Mouse (Mus musculus): Measurements from ENCODE around the gene Stard7. TPM values are rescaled to one million over a fixed set of nuclear protein-coding genes. Genes with fewer than 3 reads are reported as not detected.

The Stard7 gene
- polyA plus RNA-seq (2014; fragmentation: Nextera tagmentation; extraction: Ambion mirVana): 101 and 103 TPM in 2 replicates

- H3K9me3 ChIP-seq (replicated peaks; ENCODE audit: control insufficient read depth, low read length): no peaks in the 10 kb centered on the region
- no peaks in the 10 kb centered on the region for H3K27me3 ChIP-seq (ENCODE audit: control insufficient read depth, insufficient read depth, low read length)
- ATAC-seq (replicated peaks; ENCODE audit: insufficient number of reproducible peaks, low FRiP score, low TSS enrichment): peak; percentile 99
- peak within 1 kb of the TSS; percentile 80 for H3K4me2 ChIP-seq
- H3K9ac ChIP-seq (ENCODE audit: low read depth, low read length): peak within 1 kb of the TSS; percentile 99
- peak within 1 kb of the TSS; percentile 96 for H3K27ac ChIP-seq (ENCODE audit: low read depth, low read length)
- H3K4me3 ChIP-seq (ENCODE audit: low read depth, low read length): peak within 1 kb of the TSS; percentile 87
- 1% methylated on average over 49 of the region's 49 CpGs for WGBS (ENCODE audit: insufficient replicate concordance)
- H3K36me3 ChIP-seq (ENCODE audit: control insufficient read depth, insufficient read depth, low read length): no peaks in the 10 kb centered on the region
- peaks cover 5% of the 10 kb centered on the region for H3K4me1 ChIP-seq (ENCODE audit: control insufficient read depth, insufficient read depth, low read length)
These were observed at the start of gene Stard7 for GRCm38 (mm10) chr2:127269491-127270299. TSS of gene Stard7 (plus strand) at chr2:127270218.

- ATAC-seq (replicated peaks; ENCODE audit: insufficient number of reproducible peaks, low FRiP score, low TSS enrichment): no peak
- Histone ChIP-seq H3K9ac (ENCODE audit: low read depth, low read length) (no peak overlapping the region), H3K27me3 (ENCODE audit: control insufficient read depth, insufficient read depth, low read length) (no peaks in the 10 kb centered on the region), H3K4me2 (no peak overlapping the region), H3K4me1 (ENCODE audit: control insufficient read depth, insufficient read depth, low read length) (no peaks in the 10 kb centered on the region), H3K9me3 (replicated peaks; ENCODE audit: control insufficient read depth, low read length) (no peaks in the 10 kb centered on the region), H3K27ac (ENCODE audit: low read depth, low read length) (no peak overlapping the region), H3K4me3 (ENCODE audit: low read depth, low read length) (no peak overlapping the region), H3K36me3 (ENCODE audit: control insufficient read depth, insufficient read depth, low read length) (peaks cover 69% of the 10 kb centered on the region)
- WGBS (ENCODE audit: insufficient replicate concordance): 99% methylated on average over 3 of the region's 3 CpGs
These were observed 44.8 kb upstream of the Stard7 start for GRCm38 (mm10) chr2:127225261-127225660.

GRCm38 (mm10) chr2:127237897-127238610 is 32.0 kb upstream of the Stard7 start:
- Histone ChIP-seq H3K9me3 (replicated peaks; ENCODE audit: control insufficient read depth, low read length) (no peaks in the 10 kb centered on the region), H3K27me3 (ENCODE audit: control insufficient read depth, insufficient read depth, low read length) (no peaks in the 10 kb centered on the region), H3K4me1 (ENCODE audit: control insufficient read depth, insufficient read depth, low read length) (no peaks in the 10 kb centered on the region), H3K36me3 (ENCODE audit: control insufficient read depth, insufficient read depth, low read length) (peaks cover 47% of the 10 kb centered on the region), H3K9ac (ENCODE audit: low read depth, low read length) (no peak overlapping the region), H3K27ac (ENCODE audit: low read depth, low read length) (0 out of 2 replicates have a peak overlapping the region, but pooled peaks have one; percentile 3), H3K4me3 (ENCODE audit: low read depth, low read length) (no peak overlapping the region), H3K4me2 (no peak overlapping the region)
- 82% methylated on average over 11 of the region's 11 CpGs for WGBS (ENCODE audit: insufficient replicate concordance)
- no peak for ATAC-seq (replicated peaks; ENCODE audit: insufficient number of reproducible peaks, low FRiP score, low TSS enrichment)

GRCm38 (mm10) chr2:127240065-127240464 is 30.0 kb upstream of the Stard7 start:
- Histone ChIP-seq H3K36me3 (ENCODE audit: control insufficient read depth, insufficient read depth, low read length) (peaks cover 43% of the 10 kb centered on the region), H3K27ac (ENCODE audit: low read depth, low read length) (no peak overlapping the region), H3K9ac (ENCODE audit: low read depth, low read length) (no peak overlapping the region), H3K9me3 (replicated peaks; ENCODE audit: control insufficient read depth, low read length) (no peaks in the 10 kb centered on the region), H3K4me1 (ENCODE audit: control insufficient read depth, insufficient read depth, low read length) (no peaks in the 10 kb centered on the region), H3K4me3 (ENCODE audit: low read depth, low read length) (no peak overlapping the region), H3K27me3 (ENCODE audit: control insufficient read depth, insufficient read depth, low read length) (no peaks in the 10 kb centered on the region), H3K4me2 (no peak overlapping the region)
- ATAC-seq (replicated peaks; ENCODE audit: insufficient number of reproducible peaks, low FRiP score, low TSS enrichment): no peak
- 93% methylated on average over 2 of the region's 2 CpGs for WGBS (ENCODE audit: insufficient replicate concordance)

- 1% methylated on average over 53 of the region's 53 CpGs for WGBS (ENCODE audit: insufficient replicate concordance)
- H3K36me3 ChIP-seq (ENCODE audit: control insufficient read depth, insufficient read depth, low read length): peaks cover 18% of the 10 kb centered on the region
- peak within 1 kb of the TSS; percentile 92 for H3K4me3 ChIP-seq (ENCODE audit: low read depth, low read length)
- peak; percentile 97 for ATAC-seq (replicated peaks; ENCODE audit: insufficient number of reproducible peaks, low FRiP score, low TSS enrichment)
- H3K9me3 ChIP-seq (replicated peaks; ENCODE audit: control insufficient read depth, low read length): no peaks in the 10 kb centered on the region
- no peaks in the 10 kb centered on the region for H3K27me3 ChIP-seq (ENCODE audit: control insufficient read depth, insufficient read depth, low read length)
- H3K4me1 ChIP-seq (ENCODE audit: control insufficient read depth, insufficient read depth, low read length): peaks cover 26% of the 10 kb centered on the region
- H3K4me2 ChIP-seq: peak within 1 kb of the TSS; percentile 78
- H3K27ac ChIP-seq (ENCODE audit: low read depth, low read length): peak within 1 kb of the TSS; percentile 64
- H3K9ac ChIP-seq (ENCODE audit: low read depth, low read length): peak within 1 kb of the TSS; percentile 87
These were observed 22.3 kb upstream of the Stard7 start, which contains the start of the genes Ciao1 and Tmem127 for GRCm38 (mm10) chr2:127247592-127248333. TSS of gene Ciao1 (minus strand) at chr2:127247816. TSS of gene Tmem127 (plus strand) at chr2:127247908.

GRCm38 (mm10) chr2:127248334-127249004 is 21.5 kb upstream of the Stard7 start:
- no peaks in the 10 kb centered on the region for H3K27me3 ChIP-seq (ENCODE audit: control insufficient read depth, insufficient read depth, low read length)
- H3K27ac ChIP-seq (ENCODE audit: low read depth, low read length): peak overlapping the region; percentile 64
- WGBS (ENCODE audit: insufficient replicate concordance): 1% methylated on average over 34 of the region's 39 CpGs
- peak overlapping the region; percentile 78 for H3K4me2 ChIP-seq
- H3K36me3 ChIP-seq (ENCODE audit: control insufficient read depth, insufficient read depth, low read length): peaks cover 15% of the 10 kb centered on the region
- H3K4me3 ChIP-seq (ENCODE audit: low read depth, low read length): peak overlapping the region; percentile 92
- ATAC-seq (replicated peaks; ENCODE audit: insufficient number of reproducible peaks, low FRiP score, low TSS enrichment): peak; percentile 60
- H3K9ac ChIP-seq (ENCODE audit: low read depth, low read length): peak overlapping the region; percentile 87
- H3K4me1 ChIP-seq (ENCODE audit: control insufficient read depth, insufficient read depth, low read length): peaks cover 26% of the 10 kb centered on the region
- no peaks in the 10 kb centered on the region for H3K9me3 ChIP-seq (replicated peaks; ENCODE audit: control insufficient read depth, low read length)

GRCm38 (mm10) chr2:127250291-127251008 is 19.6 kb upstream of the Stard7 start:
- Histone ChIP-seq H3K27me3 (ENCODE audit: control insufficient read depth, insufficient read depth, low read length) (no peaks in the 10 kb centered on the region), H3K9ac (ENCODE audit: low read depth, low read length) (no peak overlapping the region), H3K4me1 (ENCODE audit: control insufficient read depth, insufficient read depth, low read length) (peaks cover 26% of the 10 kb centered on the region), H3K36me3 (ENCODE audit: control insufficient read depth, insufficient read depth, low read length) (peaks cover 4% of the 10 kb centered on the region), H3K4me2 (no peak overlapping the region), H3K27ac (ENCODE audit: low read depth, low read length) (no peak overlapping the region), H3K4me3 (ENCODE audit: low read depth, low read length) (no peak overlapping the region), H3K9me3 (replicated peaks; ENCODE audit: control insufficient read depth, low read length) (no peaks in the 10 kb centered on the region)
- ATAC-seq (replicated peaks; ENCODE audit: insufficient number of reproducible peaks, low FRiP score, low TSS enrichment): no peak
- 81% methylated on average over 9 of the region's 9 CpGs for WGBS (ENCODE audit: insufficient replicate concordance)

Measured in heart, embryonic 11.5 days (tissue).